Mouse (Mus musculus) neural tube, embryonic 11.5 days (tissue): Measurements from ENCODE around the gene Celf2. TPM values are rescaled to one million over a fixed set of nuclear protein-coding genes. Genes with fewer than 3 reads are reported as not detected.
A peak's percentile ranks its signal among the peaks of the same experiment; 100 is the strongest.

ENCODE experiments used
- ATAC-seq: fragments of 200-750 bp; cut with Nextera tagmentation; 2 replicates; pipeline ENCODE4 v1.8.0; 2017; ENCODE audit warnings: moderate number of reproducible peaks, mild to moderate bottlenecking, moderate TSS enrichment, moderate library complexity; ENCODE audit not compliant: insufficient read depth, low FRiP score, low TSS enrichment
- DNase-seq: peaks from one replicate; pipeline ENCODE4 v3.0.0-alpha.2; 2015; ENCODE audit warnings: low spot score
- H3K27ac ChIP-seq: fragments of 300-500 bp; sonication (generic); 2 replicates; pipeline ENCODE4 v1.5.1; 2014; ENCODE audit warnings: low read depth, mild to moderate bottlenecking, low read length
- H3K27me3 ChIP-seq: fragments of 300-500 bp; sonication (generic); 2 replicates; pipeline ENCODE4 v1.6.1; 2014; ENCODE audit warnings: mild to moderate bottlenecking, low read length, mixed read lengths; ENCODE audit not compliant: control insufficient read depth, insufficient read depth
- H3K36me3 ChIP-seq: fragments of 300-500 bp; sonication (generic); 2 replicates; pipeline ENCODE4 v1.6.1; 2014; ENCODE audit warnings: mild to moderate bottlenecking, low read length, moderate library complexity, mixed read lengths; ENCODE audit not compliant: control insufficient read depth, insufficient read depth
- H3K4me1 ChIP-seq: fragments of 300-500 bp; sonication (generic); 2 replicates; pipeline ENCODE4 v1.6.1; 2014; ENCODE audit warnings: low read length, mixed read lengths; ENCODE audit not compliant: control insufficient read depth, insufficient read depth
- H3K4me2 ChIP-seq: fragments of 300-500 bp; sonication (generic); 2 replicates; pipeline ENCODE4 v1.6.1; 2014; ENCODE audit warnings: low read depth, mild to moderate bottlenecking, moderate library complexity
- H3K4me3 ChIP-seq: fragments of 300-500 bp; sonication (generic); 2 replicates; pipeline ENCODE4 v1.5.1; 2014; ENCODE audit warnings: low read depth, low read length
- H3K9ac ChIP-seq: fragments of 300-500 bp; sonication (generic); 2 replicates; pipeline ENCODE4 v1.6.1; 2014; ENCODE audit warnings: mild to moderate bottlenecking, low read length
- H3K9me3 ChIP-seq: fragments of 300-500 bp; sonication (generic); 2 replicates; pipeline ENCODE4 v1.6.1; 2016; ENCODE audit warnings: low read length; ENCODE audit not compliant: control insufficient read depth
- WGBS: fragments of 180-500 bp; shearing (Covaris S2); extraction: QIAGEN DNeasy Blood & Tissue Kit; methylation state at CpG from one replicate; pipeline ENCODE4 v1.1.7; 2014; 5-methylcytosine and 5-hydroxymethylcytosine counted together
- polyA plus RNA-seq: library from polyadenylated mRNA; unstranded; fragments of >200 nt; fragmentation: Nextera tagmentation; extraction: Ambion mirVana; gene quantifications from 2 replicates; pipeline ENCODE4 v1.2.1, GENCODE M21; 2014

Celf2 gene
- polyA plus RNA-seq, 1 experiment from 2014 or later = 70.3 TPM

DNA sequence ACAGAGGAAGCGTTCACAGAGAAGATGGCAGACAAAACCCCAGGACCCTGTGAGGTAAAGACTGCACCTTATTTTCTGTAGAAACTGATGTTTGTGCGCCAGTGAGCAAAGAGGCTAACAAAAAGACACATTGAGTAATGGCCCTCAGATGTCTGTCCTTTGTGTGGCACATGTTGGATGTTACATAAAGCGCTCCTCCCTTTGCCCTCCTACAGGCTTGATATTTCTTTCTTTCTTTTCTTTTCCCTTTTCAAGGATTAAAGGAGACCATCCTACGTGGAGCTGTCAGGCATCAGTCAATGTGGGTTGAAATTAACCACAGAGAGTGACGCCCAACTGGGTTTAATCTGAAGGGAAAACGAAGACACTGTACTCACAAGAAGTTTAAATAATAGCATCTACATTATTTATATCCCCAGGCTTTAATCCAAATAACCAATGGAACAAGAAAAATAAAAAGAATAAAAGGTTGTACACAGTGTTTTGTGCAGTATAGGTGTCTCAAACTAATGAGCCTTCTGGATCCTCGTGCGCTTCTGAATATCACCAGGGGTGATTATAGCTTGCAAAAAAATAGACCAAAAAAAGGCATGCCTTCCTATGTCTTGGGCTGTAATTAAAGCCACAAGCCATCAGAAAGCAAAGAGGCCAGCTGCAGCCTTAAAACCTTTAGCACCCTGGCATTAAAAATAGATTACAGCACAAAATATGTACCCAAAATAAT, 21.3 kb upstream of the Celf2 start:
- no peak overlapping the region for H3K9ac ChIP-seq
- no peaks in the 10 kb centered on the region for H3K36me3 ChIP-seq
- no peak overlapping the region for H3K4me3 ChIP-seq
- H3K27ac ChIP-seq = no peak overlapping the region
- no peaks in the 10 kb centered on the region for H3K9me3 ChIP-seq
- ATAC-seq = 0 out of 2 replicates have a peak, but pooled peaks have one; percentile 35
- H3K27me3 ChIP-seq = no peaks in the 10 kb centered on the region
- DNase-seq = no peak
- H3K4me2 ChIP-seq = no peak overlapping the region
- WGBS = 51% methylated on average over 8 of the region's 8 CpGs
- H3K4me1 ChIP-seq = 0 out of 2 replicates have a peak, but pooled peaks cover 2% of the 10 kb centered on the region

GRCm38 (mm10) chr2:7529637-7530036, 20.3 kb upstream of the Celf2 start:
- WGBS = 60% methylated on average over 5 of the region's 5 CpGs
- Histone ChIP-seq H3K4me3 (no peak overlapping the region), H3K9ac (no peak overlapping the region), H3K9me3 (no peaks in the 10 kb centered on the region), H3K36me3 (no peaks in the 10 kb centered on the region), H3K4me1 (0 out of 2 replicates have a peak, but pooled peaks cover 2% of the 10 kb centered on the region), H3K27ac (no peak overlapping the region), H3K4me2 (no peak overlapping the region), H3K27me3 (no peaks in the 10 kb centered on the region)
- DNase-seq (no peak), ATAC-seq (no peak)

DNA sequence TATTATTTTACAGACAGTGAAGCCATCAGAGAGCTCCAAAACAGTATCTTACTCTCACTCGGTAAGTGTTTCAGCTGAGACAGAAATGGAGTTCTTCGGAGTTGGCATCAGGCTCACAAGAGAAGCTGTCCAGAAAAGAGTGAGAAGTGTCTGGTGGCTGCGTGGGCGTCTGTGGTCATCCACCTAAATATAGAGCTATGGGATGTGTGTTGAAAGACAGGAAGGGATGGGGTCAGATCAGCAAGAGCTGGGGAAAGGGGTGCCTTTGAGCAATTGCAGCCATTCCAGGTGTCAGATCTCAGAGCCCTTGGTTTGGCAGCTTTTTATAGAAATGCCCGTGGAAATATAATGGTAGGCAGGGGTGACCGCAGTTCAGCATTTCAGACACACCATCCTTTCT, 17.3 kb upstream of the Celf2 start:
- Histone ChIP-seq H3K9me3 (no peaks in the 10 kb centered on the region), H3K4me2 (no peak overlapping the region), H3K36me3 (no peaks in the 10 kb centered on the region), H3K27ac (no peak overlapping the region), H3K4me3 (no peak overlapping the region), H3K4me1 (0 out of 2 replicates have a peak, but pooled peaks cover 2% of the 10 kb centered on the region), H3K9ac (no peak overlapping the region), H3K27me3 (no peaks in the 10 kb centered on the region)
- 70% methylated on average over 6 of the region's 6 CpGs for WGBS
- no peak for DNase-seq
- no peak for ATAC-seq

- no peak for ATAC-seq
- no peak for DNase-seq
- H3K4me3 ChIP-seq = no peak overlapping the region
- no peaks in the 10 kb centered on the region for H3K4me1 ChIP-seq
- no peak overlapping the region for H3K27ac ChIP-seq
- no peak overlapping the region for H3K4me2 ChIP-seq
- 95% methylated on average over 1 of the region's 1 CpGs for WGBS
- no peaks in the 10 kb centered on the region for H3K36me3 ChIP-seq
- no peaks in the 10 kb centered on the region for H3K9me3 ChIP-seq
- H3K9ac ChIP-seq = no peak overlapping the region
- H3K27me3 ChIP-seq = no peaks in the 10 kb centered on the region
Observed at GRCm38 (mm10) chr2:7519473-7519872, 10.1 kb upstream of the Celf2 start.

GRCm38 (mm10) chr2:7493420-7493819, 15.9 kb downstream of the Celf2 start:
- H3K4me2 ChIP-seq = no peak overlapping the region
- H3K4me3 ChIP-seq = no peak overlapping the region
- no peak for DNase-seq
- ATAC-seq = no peak
- no peaks in the 10 kb centered on the region for H3K4me1 ChIP-seq
- no peaks in the 10 kb centered on the region for H3K36me3 ChIP-seq
- H3K9me3 ChIP-seq = no peaks in the 10 kb centered on the region
- H3K27me3 ChIP-seq = no peaks in the 10 kb centered on the region
- H3K9ac ChIP-seq = no peak overlapping the region
- H3K27ac ChIP-seq = no peak overlapping the region

DNA sequence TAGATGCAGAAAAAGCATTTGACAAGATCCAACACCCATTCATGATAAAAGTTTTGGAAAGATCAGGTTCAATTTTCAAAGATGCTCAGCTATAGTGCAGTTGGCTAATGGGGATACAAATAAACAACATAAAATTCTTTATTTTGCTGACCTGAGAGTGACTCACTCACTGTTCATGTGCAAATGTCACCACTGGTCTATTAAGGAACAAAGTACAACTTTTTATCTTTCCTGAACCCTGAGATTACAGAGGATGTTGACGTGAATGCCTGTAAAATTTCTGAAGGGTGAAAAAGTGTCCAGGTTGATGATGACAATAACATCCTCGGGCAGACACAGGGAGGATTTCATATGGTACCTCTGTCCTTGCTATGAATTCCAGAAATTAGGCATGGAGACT, 24.4 kb downstream of the Celf2 start:
- WGBS = 82% methylated on average over 2 of the region's 2 CpGs
- H3K4me1 ChIP-seq = no peaks in the 10 kb centered on the region
- no peak overlapping the region for H3K27ac ChIP-seq
- no peaks in the 10 kb centered on the region for H3K27me3 ChIP-seq
- H3K9me3 ChIP-seq = no peaks in the 10 kb centered on the region
- DNase-seq (no peak), ATAC-seq (no peak)
- H3K36me3 ChIP-seq = no peaks in the 10 kb centered on the region
- H3K9ac ChIP-seq = no peak overlapping the region
- no peak overlapping the region for H3K4me3 ChIP-seq
- H3K4me2 ChIP-seq = no peak overlapping the region

GRCm38 (mm10) chr2:7482062-7482461, 27.3 kb downstream of the Celf2 start:
- Histone ChIP-seq H3K4me2 (no peak overlapping the region), H3K4me1 (no peaks in the 10 kb centered on the region), H3K27me3 (no peaks in the 10 kb centered on the region), H3K4me3 (no peak overlapping the region), H3K9me3 (no peaks in the 10 kb centered on the region), H3K36me3 (no peaks in the 10 kb centered on the region), H3K27ac (no peak overlapping the region), H3K9ac (no peak overlapping the region)
- DNase-seq (no peak), ATAC-seq (no peak)
- WGBS = 80% methylated on average over 4 of the region's 4 CpGs

- 77% methylated on average over 5 of the region's 5 CpGs for WGBS
- no peak overlapping the region for H3K27ac ChIP-seq
- H3K27me3 ChIP-seq = no peaks in the 10 kb centered on the region
Observed at GRCm38 (mm10) chr2:7460329-7461056, 48.9 kb downstream of the Celf2 start.

More at GRCm38 (mm10) chr2:7460329-7461056, 48.9 kb downstream of the Celf2 start:
- Histone ChIP-seq H3K9me3 (no peaks in the 10 kb centered on the region), H3K4me3 (no peak overlapping the region), H3K9ac (no peak overlapping the region), H3K4me1 (no peaks in the 10 kb centered on the region), H3K4me2 (no peak overlapping the region), H3K36me3 (no peaks in the 10 kb centered on the region)
- ATAC-seq (no peak), DNase-seq (no peak)
